27 mouse cellular contexts compared by ENCODE assay signal in the genomic region with DNA sequence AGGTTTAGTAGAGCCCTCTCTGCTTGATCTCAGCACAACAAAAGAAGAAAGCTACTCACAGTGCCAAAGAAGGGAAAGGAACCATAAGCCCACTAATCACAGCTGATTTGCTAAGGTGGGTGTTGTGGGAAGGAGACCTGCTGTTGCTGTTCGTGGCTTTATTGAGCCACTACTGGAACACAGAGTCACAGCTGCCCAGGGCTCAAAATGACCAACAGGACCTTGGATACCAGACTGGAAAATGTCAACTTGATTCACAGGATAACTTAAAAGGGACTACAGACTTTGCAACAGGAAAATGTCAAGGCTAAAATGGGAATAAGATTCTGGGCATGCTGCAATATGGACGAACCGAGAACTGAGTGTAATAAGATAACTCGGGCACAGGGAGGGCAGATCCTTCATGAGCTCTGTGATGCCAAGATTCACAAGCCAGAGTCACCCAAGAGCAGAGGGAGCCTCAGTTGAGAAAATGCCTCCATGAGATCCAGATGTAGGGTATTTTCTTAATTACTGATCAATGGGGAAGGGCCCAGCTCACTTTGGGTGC. TPM values are rescaled to one million over a fixed set of nuclear protein-coding genes. Genes with fewer than 3 reads are reported as not detected.
DNase-seq lines count a peak whose midpoint lies in the region; ATAC-seq lines count a peak whose summit lies in the region.
"Had no signal": no experiment of that assay in that cellular context is flagged by ENCODE, and none has a peak within 500 bp of the region (broad histone marks: within the 10 kb centered on the region; RNA-seq: fewer than 3 reads in every experiment).

No protein-coding gene starts in this region.

- 93% methylated on average over 4 of the region's 4 CpGs for WGBS in intestine, embryonic 14.5 days
- 91% methylated on average over 4 of the region's 4 CpGs for WGBS in intestine, embryonic 15.5 days

- no peak for ATAC-seq in intestine, embryonic 14.5 days (replicated peaks; ENCODE audit: low FRiP score, low TSS enrichment, low read depth)
- ATAC-seq in intestine, embryonic 15.5 days, result no peak
- ATAC-seq: forebrain, embryonic 16.5 days; hindbrain, postnatal 0 days; intestine, embryonic 16.5 days had no signal

- no peak overlapping the region for H3K4me2 ChIP-seq in intestine, embryonic 14.5 days (ENCODE audit: low read length)
- no peak overlapping the region for H3K4me2 ChIP-seq in intestine, embryonic 15.5 days (replicated peaks)
- H3K4me2 ChIP-seq: embryonic facial prominence, embryonic 15.5 days; heart, embryonic 11.5 days; heart, embryonic 15.5 days; hindbrain, embryonic 13.5 days; kidney, embryonic 15.5 days had no signal

- no peak overlapping the region for H3K27ac ChIP-seq in intestine, embryonic 14.5 days (ENCODE audit: low read depth)
- no peak overlapping the region for H3K27ac ChIP-seq in intestine, embryonic 15.5 days
- H3K27ac ChIP-seq: embryonic facial prominence, embryonic 15.5 days; forebrain, embryonic 10.5 days; heart, embryonic 15.5 days; hindbrain, embryonic 13.5 days; hindbrain, postnatal 0 days; kidney, embryonic 15.5 days had no signal

- peak; percentile 34 for DNase-seq in gastrocnemius, adult 18-20 months (ENCODE audit: low spot score)
- no peak for DNase-seq in gastrocnemius, postnatal 4 days (ENCODE audit: low spot score in 2 of 2)
- peak; percentile 40 for DNase-seq in intestine, embryonic 14.5 days (ENCODE audit: low spot score)
- DNase-seq in adrenal gland, postnatal 14 days, result peak; percentile 63
- DNase-seq in skeletal muscle tissue, adult 2 months (ENCODE audit: low read depth, low spot score), result peak; percentile 87
- DNase-seq in right cerebral cortex, postnatal 36 days (ENCODE audit: low spot score in 2 of 2), result no peak
- DNase-seq: cerebellum, adult 11 months; cerebellum, adult 8-10 months; cerebellum, postnatal 14 days; embryo, embryonic 11 days; heart, postnatal 14 days; kidney, adult 2 months had no signal

- H3K27me3 ChIP-seq in intestine, embryonic 14.5 days (replicated peaks; ENCODE audit: control insufficient read depth, insufficient read depth, low read length), result no peaks in the 10 kb centered on the region
- no peaks in the 10 kb centered on the region for H3K27me3 ChIP-seq in intestine, embryonic 15.5 days (replicated peaks)
- H3K27me3 ChIP-seq: embryonic facial prominence, embryonic 15.5 days; heart, embryonic 15.5 days; hindbrain, embryonic 13.5 days; kidney, embryonic 15.5 days had no signal

- H3K36me3 ChIP-seq in intestine, embryonic 14.5 days (ENCODE audit: control insufficient read depth, insufficient read depth, low read length), result no peaks in the 10 kb centered on the region
- no peaks in the 10 kb centered on the region for H3K36me3 ChIP-seq in intestine, embryonic 15.5 days
- H3K36me3 ChIP-seq: heart, embryonic 15.5 days had no signal

- no peaks in the 10 kb centered on the region for H3K9me3 ChIP-seq in intestine, embryonic 14.5 days (ENCODE audit: control insufficient read depth, low read length)
- H3K9me3 ChIP-seq in intestine, embryonic 15.5 days, result no peaks in the 10 kb centered on the region
- H3K9me3 ChIP-seq: embryonic facial prominence, embryonic 15.5 days; forebrain, embryonic 10.5 days; heart, embryonic 15.5 days; hindbrain, embryonic 13.5 days; kidney, embryonic 15.5 days had no signal

- no peaks in the 10 kb centered on the region for H3K4me1 ChIP-seq in intestine, embryonic 14.5 days (replicated peaks; ENCODE audit: control insufficient read depth, insufficient read depth, low read length)
- H3K4me1 ChIP-seq in intestine, embryonic 15.5 days (replicated peaks), result no peaks in the 10 kb centered on the region
- H3K4me1 ChIP-seq: embryonic facial prominence, embryonic 15.5 days; forebrain, embryonic 10.5 days; hindbrain, embryonic 13.5 days; kidney, embryonic 15.5 days had no signal

- H3K4me3 ChIP-seq in intestine, embryonic 14.5 days (ENCODE audit: low read depth, low read length), result no peak overlapping the region
- no peak overlapping the region for H3K4me3 ChIP-seq in intestine, embryonic 15.5 days (replicated peaks)
- H3K4me3 ChIP-seq: embryonic facial prominence, embryonic 15.5 days; erythroblast, embryonic 14.5 days; forebrain, embryonic 10.5 days; heart, embryonic 15.5 days; hindbrain, embryonic 13.5 days; kidney, embryonic 15.5 days had no signal

- H3K9ac ChIP-seq in intestine, embryonic 14.5 days (ENCODE audit: low read length), result no peak overlapping the region
- H3K9ac ChIP-seq in intestine, embryonic 15.5 days, result no peak overlapping the region
- H3K9ac ChIP-seq: embryonic facial prominence, embryonic 15.5 days; heart, embryonic 15.5 days; hindbrain, embryonic 13.5 days; kidney, embryonic 15.5 days had no signal

RNA-seq across cellular contexts. Expression of a gene that starts 17.1 kb away (rescaled TPM):
- total RNA-seq in gastrocnemius, adult 18-20 months (2021), result 1 to 10 TPM in 1 of 2 experiments, under 1 TPM in 1; 0.46 to 1.2 TPM
- not detected for total RNA-seq in gastrocnemius, postnatal 4 days (2021)
- polyA plus RNA-seq in intestine, embryonic 14.5 days (2014; fragmentation: Nextera tagmentation; extraction: Ambion mirVana), result 0.12 and 0.24 TPM in 2 replicates
- polyA plus RNA-seq in intestine, embryonic 15.5 days (2015; fragmentation: Nextera tagmentation; extraction: Ambion mirVana), result 0.26 and 0.32 TPM in 2 replicates
- 1.9 and 2.1 TPM in 2 replicates for total RNA-seq in adrenal gland, postnatal 14 days (2021)
- total RNA-seq: common myeloid progenitor, adult 5-6 weeks; ES-E14; hematopoietic stem cell, adult 5-6 weeks had no signal
- polyA plus RNA-seq: embryonic facial prominence, embryonic 11.5 days; erythroblast, embryonic 14.5 days; forebrain, embryonic 10.5 days had no signal

RNA-seq across cellular contexts. Expression of a gene that starts 24.3 kb away (rescaled TPM):
- total RNA-seq in gastrocnemius, adult 18-20 months (2021), result 1 to 10 TPM; 2.1 to 3.2 TPM
- 1 to 10 TPM; 3.5 to 3.6 TPM for total RNA-seq in gastrocnemius, postnatal 4 days (2021)
- polyA plus RNA-seq in intestine, embryonic 14.5 days (2014; fragmentation: Nextera tagmentation; extraction: Ambion mirVana), result 4.4 and 5.6 TPM in 2 replicates
- 4.6 and 5.0 TPM in 2 replicates for polyA plus RNA-seq in intestine, embryonic 15.5 days (2015; fragmentation: Nextera tagmentation; extraction: Ambion mirVana)
- 3.9 and 5.2 TPM in 2 replicates for total RNA-seq in adrenal gland, postnatal 14 days (2021)

RNA-seq across cellular contexts. Expression of a gene that starts 43.7 kb away (rescaled TPM):
- under 1 TPM; 0.21 to 0.23 TPM for total RNA-seq in gastrocnemius, adult 18-20 months (2021)
- total RNA-seq in gastrocnemius, postnatal 4 days (2021), result 10 to 100 TPM; 15.6 to 16.4 TPM
- 50.9 and 54.9 TPM in 2 replicates for polyA plus RNA-seq in intestine, embryonic 14.5 days (2014; fragmentation: Nextera tagmentation; extraction: Ambion mirVana)
- polyA plus RNA-seq in intestine, embryonic 15.5 days (2015; fragmentation: Nextera tagmentation; extraction: Ambion mirVana), result 34.0 and 40.7 TPM in 2 replicates
- total RNA-seq in adrenal gland, postnatal 14 days (2021), result 13.2 and 13.3 TPM in 2 replicates

RNA-seq across cellular contexts. Expression of a gene that starts 50.7 kb away (rescaled TPM):
- 10 to 100 TPM; 25.5 to 26.3 TPM for total RNA-seq in gastrocnemius, adult 18-20 months (2021)
- 10 to 100 TPM; 24.3 to 24.6 TPM for total RNA-seq in gastrocnemius, postnatal 4 days (2021)
- 41.3 and 47.6 TPM in 2 replicates for polyA plus RNA-seq in intestine, embryonic 14.5 days (2014; fragmentation: Nextera tagmentation; extraction: Ambion mirVana)
- 34.6 and 37.1 TPM in 2 replicates for polyA plus RNA-seq in intestine, embryonic 15.5 days (2015; fragmentation: Nextera tagmentation; extraction: Ambion mirVana)
- 31.0 and 34.5 TPM in 2 replicates for total RNA-seq in adrenal gland, postnatal 14 days (2021)

Comparison
In these comparisons a context has a peak if more than half of its experiments do, and no peak if none do; other contexts are left out.
1. DNase-seq: peak in gastrocnemius, adult 18-20 months (single experiment), intestine, embryonic 14.5 days (single experiment), adrenal gland, postnatal 14 days (single experiment) and skeletal muscle tissue, adult 2 months (single experiment); none in gastrocnemius, postnatal 4 days (0 of 2) and right cerebral cortex, postnatal 36 days (0 of 2).
2. RNA of a gene that starts 43.7 kb away (total RNA-seq): 15.6 to 16.4 TPM in gastrocnemius, postnatal 4 days and 13.2 to 13.3 TPM in adrenal gland, postnatal 14 days; 0.21 to 0.23 TPM in gastrocnemius, adult 18-20 months; every median in the first group is over 10 times any median in the second.